In genomic region chr14:47634410-47634809, GRCm38 (mm10) we compare ENCODE assay signal across 8 mouse cellular contexts. TPM values are rescaled to one million over a fixed set of nuclear protein-coding genes. Genes with fewer than 3 reads are reported as not detected.
DNase-seq lines count a peak whose midpoint lies in the region; ATAC-seq lines count a peak whose summit lies in the region.

No protein-coding gene starts in this region.

- H3K36me3 ChIP-seq in limb, embryonic 15.5 days = no peaks in the 10 kb centered on the region

- no peak for ATAC-seq in cerebellum, adult (ENCODE audit: insufficient number of reproducible peaks, low FRiP score, low TSS enrichment)
- 0 out of 2 replicates have a peak, but pooled peaks have one; percentile 19 for ATAC-seq in limb, embryonic 15.5 days (ENCODE audit: insufficient number of reproducible peaks, low FRiP score, low TSS enrichment, low read depth)

- no peaks in the 10 kb centered on the region for H3K9me3 ChIP-seq in limb, embryonic 15.5 days

- intact Hi-C loops in heart, postnatal 25 days (cut with DNase I) = no loop called here

- H3K27me3 ChIP-seq in limb, embryonic 15.5 days = no peaks in the 10 kb centered on the region

- H3K4me1 ChIP-seq in limb, embryonic 15.5 days = peaks cover 12% of the 10 kb centered on the region

- H3K4me2 ChIP-seq in limb, embryonic 15.5 days = no peak overlapping the region

- peak; percentile 19 to 20 for DNase-seq in cerebellum, postnatal 14 days
- peak; percentile 12 for DNase-seq in c-Kit-positive CD71-negative TER-119-negative erythroid progenitor cells, embryonic 14.5 days (ENCODE audit: low read depth)
- DNase-seq in heart, postnatal 25 days (ENCODE audit: low spot score) = peak; percentile 14
- DNase-seq in retina, postnatal 1 day = peak; percentile 55
- DNase-seq in layer of hippocampus, postnatal 36 days = no peak
- no peak for DNase-seq in left cerebral cortex, adult 11 months (ENCODE audit: low spot score)

- H3K9ac ChIP-seq in limb, embryonic 15.5 days = no peak overlapping the region

- WGBS in limb, embryonic 15.5 days = 30% methylated on average over 9 of the region's 9 CpGs

- no peak overlapping the region for H3K27ac ChIP-seq in limb, embryonic 15.5 days

- no peak overlapping the region for H3K4me3 ChIP-seq in limb, embryonic 15.5 days

RNA-seq across cellular contexts. Expression of gene Ktn1, which starts 13.8 kb away (rescaled TPM):
- 100 to 1,000 TPM; 187 to 193 TPM for total RNA-seq in heart, postnatal 25 days (2021)
- polyA plus RNA-seq in limb, embryonic 15.5 days (2015; fragmentation: Nextera tagmentation; extraction: Ambion mirVana) = 55.5 and 56.8 TPM in 2 replicates
- 10 to 100 TPM; 76.1 to 93.8 TPM for total RNA-seq in layer of hippocampus, postnatal 36 days (2021)

Comparison
In these comparisons a context has a peak if more than half of its experiments do, and no peak if none do; other contexts are left out.
1. DNase-seq: peak in cerebellum, postnatal 14 days (2 of 2), c-Kit-positive CD71-negative TER-119-negative erythroid progenitor cells, embryonic 14.5 days (single experiment), heart, postnatal 25 days (single experiment) and retina, postnatal 1 day (single experiment); none in layer of hippocampus, postnatal 36 days (0 of 2) and left cerebral cortex, adult 11 months (single experiment).